Mouse (Mus musculus) intestine, postnatal 0 days (tissue): Measurements from ENCODE around the gene Cdkl2. TPM values are rescaled to one million over a fixed set of nuclear protein-coding genes. Genes with fewer than 3 reads are reported as not detected.

ENCODE experiments used
- ATAC-seq: fragments of 200-750 bp; cut with Nextera tagmentation; 2 replicates; pipeline ENCODE4 v1.8.0; 2017; ENCODE audit warnings: mild to moderate bottlenecking, moderate TSS enrichment, moderate library complexity
- H3K27ac ChIP-seq: fragments of 300-500 bp; sonication (generic); 2 replicates; pipeline ENCODE4 v1.5.1; 2014; ENCODE audit warnings: mild to moderate bottlenecking, low read depth, low read length, moderate library complexity
- H3K27me3 ChIP-seq: fragments of 300-500 bp; sonication (generic); replicated peaks from 2 replicates; pipeline ENCODE4 v1.6.1; 2014; ENCODE audit warnings: low read length, mixed read lengths; ENCODE audit not compliant: control insufficient read depth, insufficient read depth
- H3K36me3 ChIP-seq: fragments of 300-500 bp; sonication (generic); 2 replicates; pipeline ENCODE4 v1.6.1; 2014; ENCODE audit warnings: mild to moderate bottlenecking, moderate library complexity; ENCODE audit not compliant: control insufficient read depth, insufficient read depth
- H3K4me1 ChIP-seq: fragments of 300-500 bp; sonication (generic); replicated peaks from 2 replicates; pipeline ENCODE4 v1.6.1; 2014; ENCODE audit warnings: antibody characterized with exemption, low read length, mixed read lengths; ENCODE audit not compliant: control insufficient read depth, insufficient read depth
- H3K4me2 ChIP-seq: fragments of 300-500 bp; sonication (generic); replicated peaks from 2 replicates; pipeline ENCODE4 v1.6.1; 2014; ENCODE audit warnings: low read depth, mild to moderate bottlenecking, moderate library complexity
- H3K4me3 ChIP-seq: fragments of 300-500 bp; sonication (generic); 2 replicates; pipeline ENCODE4 v1.5.1; 2014; ENCODE audit warnings: low read depth, low read length
- H3K9ac ChIP-seq: fragments of 300-500 bp; sonication (generic); 2 replicates; pipeline ENCODE4 v1.6.1; 2014; ENCODE audit warnings: mild to moderate bottlenecking, low read depth, low read length
- H3K9me3 ChIP-seq: fragments of 300-500 bp; sonication (generic); 2 replicates; pipeline ENCODE4 v1.6.1; 2016; ENCODE audit warnings: mixed run types; ENCODE audit not compliant: control insufficient read depth
- CTCF ChIP-seq: sonication (generic); IDR thresholded peaks from 2 replicates; pipeline ENCODE4 v1.5.1; 2016; ENCODE audit warnings: low read depth, mild to moderate bottlenecking, control low read depth, antibody characterized with exemption, moderate library complexity
- WGBS: fragments of 180-500 bp; shearing (Covaris S2); extraction: QIAGEN DNeasy Blood & Tissue Kit; methylation state at CpG from one replicate; pipeline ENCODE4 v1.1.7; 2014; 5-methylcytosine and 5-hydroxymethylcytosine counted together
- polyA plus RNA-seq: library from polyadenylated mRNA; unstranded; fragments of >200 nt; fragmentation: Nextera tagmentation; extraction: Ambion mirVana; gene quantifications from 2 replicates; pipeline ENCODE4 v1.2.1, GENCODE M21; 2015

Gene Cdkl2
- polyA plus RNA-seq, 1 experiment from 2014 or later, result 3.2 TPM

- Histone ChIP-seq H3K9me3 (no peaks in the 10 kb centered on the region), H3K9ac (no peak overlapping the region), H3K27ac (no peak overlapping the region), H3K27me3 (no peaks in the 10 kb centered on the region), H3K36me3 (no peaks in the 10 kb centered on the region), H3K4me1 (no peaks in the 10 kb centered on the region), H3K4me3 (no peak overlapping the region), H3K4me2 (no peak overlapping the region)
- peak; percentile 84 for TF ChIP-seq CTCF
- 51% methylated on average over 2 of the region's 2 CpGs for WGBS
- no peak for ATAC-seq
Measured at GRCm38 (mm10) chr5:92003011-92003410, 40.7 kb downstream of the Cdkl2 start.

- Histone ChIP-seq H3K4me3 (no peak overlapping the region), H3K36me3 (no peaks in the 10 kb centered on the region), H3K27ac (no peak overlapping the region), H3K9ac (no peak overlapping the region), H3K4me1 (no peaks in the 10 kb centered on the region), H3K27me3 (no peaks in the 10 kb centered on the region), H3K9me3 (no peaks in the 10 kb centered on the region), H3K4me2 (no peak overlapping the region)
- no peak for ATAC-seq
- WGBS, result 64% methylated on average over 2 of the region's 2 CpGs
- TF ChIP-seq CTCF, result no peak
Measured at GRCm38 (mm10) chr5:92000770-92001169, 42.9 kb downstream of the Cdkl2 start.

GRCm38 (mm10) chr5:91994546-91994945, 49.1 kb downstream of the Cdkl2 start:
- TF ChIP-seq CTCF, result no peak
- WGBS, result 69% methylated on average over 13 of the region's 13 CpGs
- no peak for ATAC-seq
- Histone ChIP-seq H3K36me3 (no peaks in the 10 kb centered on the region), H3K4me3 (no peak overlapping the region), H3K9me3 (no peaks in the 10 kb centered on the region), H3K27ac (no peak overlapping the region), H3K9ac (no peak overlapping the region), H3K4me1 (no peaks in the 10 kb centered on the region), H3K27me3 (no peaks in the 10 kb centered on the region), H3K4me2 (no peak overlapping the region)

GRCm38 (mm10) chr5:91993061-91993460, 50.6 kb downstream of the Cdkl2 start:
- WGBS, result 84% methylated on average over 2 of the region's 2 CpGs
- no peak for ATAC-seq
- no peaks in the 10 kb centered on the region for H3K9me3 ChIP-seq
- no peaks in the 10 kb centered on the region for H3K36me3 ChIP-seq
- no peak overlapping the region for H3K27ac ChIP-seq
- no peak overlapping the region for H3K4me3 ChIP-seq
- no peaks in the 10 kb centered on the region for H3K27me3 ChIP-seq
- no peak for TF ChIP-seq CTCF
- no peaks in the 10 kb centered on the region for H3K4me1 ChIP-seq
- H3K9ac ChIP-seq, result no peak overlapping the region
- H3K4me2 ChIP-seq, result no peak overlapping the region

- no peak for TF ChIP-seq CTCF
- 68% methylated on average over 6 of the region's 6 CpGs for WGBS
- H3K9me3 ChIP-seq, result no peaks in the 10 kb centered on the region
Measured at GRCm38 (mm10) chr5:91991191-91991937, 52.3 kb downstream of the Cdkl2 start.

GRCm38 (mm10) chr5:91989261-91989660, 54.4 kb downstream of the Cdkl2 start:
- no peak for ATAC-seq
- no peaks in the 10 kb centered on the region for H3K4me1 ChIP-seq
- no peak for TF ChIP-seq CTCF
- no peak overlapping the region for H3K4me3 ChIP-seq
- WGBS, result 86% methylated on average over 9 of the region's 9 CpGs
- no peaks in the 10 kb centered on the region for H3K9me3 ChIP-seq
- H3K9ac ChIP-seq, result no peak overlapping the region
- H3K27ac ChIP-seq, result no peak overlapping the region
- no peaks in the 10 kb centered on the region for H3K36me3 ChIP-seq
- H3K4me2 ChIP-seq, result no peak overlapping the region
- no peaks in the 10 kb centered on the region for H3K27me3 ChIP-seq

More at GRCm38 (mm10) chr5:91991191-91991937, 52.3 kb downstream of the Cdkl2 start:
- no peak overlapping the region for H3K4me3 ChIP-seq
- no peaks in the 10 kb centered on the region for H3K4me1 ChIP-seq
- H3K4me2 ChIP-seq, result no peak overlapping the region
- H3K27me3 ChIP-seq, result no peaks in the 10 kb centered on the region
- ATAC-seq, result no peak
- H3K9ac ChIP-seq, result no peak overlapping the region
- H3K27ac ChIP-seq, result no peak overlapping the region
- H3K36me3 ChIP-seq, result no peaks in the 10 kb centered on the region
